Mouse (Mus musculus) forebrain, postnatal 0 days (tissue): ENCODE measurements at regions not wholly inside any gene's neighbourhood (a gene's known extent, or its start where the extent isn't known, plus 50 kb on each side); places are given as distances from the start of the nearest gene placed in this dataset.

ENCODE experiments used
- ATAC-seq: fragments of 200-750 bp; cut with Nextera tagmentation; 2 replicates; pipeline ENCODE4 v1.8.0; 2017; ENCODE audit warnings: mild to moderate bottlenecking, moderate library complexity
- DNase-seq: peaks from one replicate; pipeline ENCODE4 v3.0.0-alpha.2; 2015
- H3K27ac ChIP-seq: fragments of 300-500 bp; sonication (generic); 2 replicates; pipeline ENCODE4 v1.5.1; 2014; ENCODE audit warnings: low read depth, mild to moderate bottlenecking, antibody characterized with exemption, low read length, moderate library complexity, mixed read lengths
- H3K27me3 ChIP-seq: fragments of 300-500 bp; sonication (generic); 2 replicates; pipeline ENCODE4 v1.6.1; 2014; ENCODE audit warnings: mild to moderate bottlenecking, low read length, mixed read lengths; ENCODE audit not compliant: insufficient read depth
- H3K36me3 ChIP-seq: fragments of 300-500 bp; sonication (generic); 2 replicates; pipeline ENCODE4 v1.6.1; 2014; ENCODE audit warnings: mild to moderate bottlenecking, moderate library complexity; ENCODE audit not compliant: insufficient read depth
- H3K4me1 ChIP-seq: fragments of 300-500 bp; sonication (generic); 2 replicates; pipeline ENCODE4 v1.6.1; 2014; ENCODE audit warnings: antibody characterized with exemption; ENCODE audit not compliant: insufficient read depth
- H3K4me2 ChIP-seq: fragments of 300-500 bp; sonication (generic); 2 replicates; pipeline ENCODE4 v1.6.1; 2014; ENCODE audit warnings: low read depth, mild to moderate bottlenecking, moderate library complexity
- H3K4me3 ChIP-seq: fragments of 300-500 bp; sonication (generic); 2 replicates; pipeline ENCODE4 v1.5.1; 2014; ENCODE audit warnings: low read depth, low read length, mixed read lengths
- H3K9ac ChIP-seq: fragments of 300-500 bp; sonication (generic); 2 replicates; pipeline ENCODE4 v1.6.1; 2014; ENCODE audit warnings: mild to moderate bottlenecking
- H3K9me3 ChIP-seq: fragments of 300-500 bp; sonication (generic); 2 replicates; pipeline ENCODE4 v1.6.1; 2016; ENCODE audit warnings: low read length
- CTCF ChIP-seq: sonication (generic); IDR thresholded peaks from 2 replicates; pipeline ENCODE4 v1.5.1; 2016; ENCODE audit warnings: antibody characterized with exemption, control low read depth, low read depth
- WGBS: fragments of 180-500 bp; shearing (Covaris S2); extraction: QIAGEN DNeasy Blood & Tissue Kit; methylation state at CpG from one replicate; pipeline ENCODE4 v1.1.7; 2014; 5-methylcytosine and 5-hydroxymethylcytosine counted together

- ATAC-seq (no peak), DNase-seq (no peak)
- Histone ChIP-seq H3K4me1 (no peaks in the 10 kb centered on the region), H3K4me2 (no peak overlapping the region), H3K9me3 (no peaks in the 10 kb centered on the region), H3K36me3 (no peaks in the 10 kb centered on the region), H3K9ac (no peak overlapping the region), H3K27me3 (no peaks in the 10 kb centered on the region), H3K27ac (no peak overlapping the region), H3K4me3 (no peak overlapping the region)
- TF ChIP-seq CTCF = no peak
- 68% methylated on average over 7 of the region's 7 CpGs for WGBS
Observed at GRCm38 (mm10) chr4:72946369-72946981, 94.0 kb upstream of the Aldoart1 start.

DNA sequence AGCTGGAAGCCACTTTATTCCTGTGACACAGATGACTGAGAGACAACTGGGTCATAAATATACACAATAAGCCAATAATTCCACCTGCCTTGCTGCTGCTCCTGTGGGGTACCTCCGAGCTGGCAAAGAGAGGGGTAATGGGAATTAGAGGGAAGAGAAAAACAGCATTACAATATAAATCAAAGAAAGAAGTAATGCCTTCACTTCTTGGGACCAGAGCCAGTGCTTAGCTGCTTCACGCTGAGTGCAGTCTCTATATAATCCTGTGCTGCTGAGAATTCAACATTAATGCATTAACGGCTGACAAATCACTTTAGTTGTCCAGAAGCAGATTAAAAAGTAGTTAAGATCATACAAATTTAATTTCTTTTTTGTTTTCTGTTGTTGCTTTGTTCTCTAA lies 71.0 kb upstream of the Aldoart1 start:
- H3K4me1 ChIP-seq = no peaks in the 10 kb centered on the region
- ATAC-seq (no peak), DNase-seq (no peak)
- H3K9me3 ChIP-seq = no peaks in the 10 kb centered on the region
- no peak for TF ChIP-seq CTCF
- H3K27ac ChIP-seq = no peak overlapping the region
- no peaks in the 10 kb centered on the region for H3K36me3 ChIP-seq
- whole genome bisulfite sequencing = 31% methylated on average over 3 of the region's 3 CpGs
- no peak overlapping the region for H3K4me2 ChIP-seq
- no peak overlapping the region for H3K4me3 ChIP-seq
- no peaks in the 10 kb centered on the region for H3K27me3 ChIP-seq
- H3K9ac ChIP-seq = no peak overlapping the region

GRCm38 (mm10) chr4:72914991-72915390 lies 62.6 kb upstream of the Aldoart1 start:
- DNase-seq (no peak), ATAC-seq (no peak)
- Histone ChIP-seq H3K27ac (no peak overlapping the region), H3K27me3 (no peaks in the 10 kb centered on the region), H3K36me3 (no peaks in the 10 kb centered on the region), H3K4me2 (no peak overlapping the region), H3K4me1 (no peaks in the 10 kb centered on the region), H3K4me3 (no peak overlapping the region), H3K9ac (no peak overlapping the region), H3K9me3 (no peaks in the 10 kb centered on the region)
- TF ChIP-seq CTCF = no peak
- WGBS = 66% methylated on average over 3 of the region's 3 CpGs
